Mouse (Mus musculus) midbrain, embryonic 10.5 days (tissue): ENCODE measurements around the gene Ntrk2. TPM values are rescaled to one million over a fixed set of nuclear protein-coding genes. Genes with fewer than 3 reads are reported as not detected.
"Not testable (repeated sequence)": the region's sequence is repeated elsewhere in the genome, so short reads cannot be mapped to it uniquely, and the experiment has no call there.

Experiments
- DNase-seq: peaks from one replicate; pipeline ENCODE4 v3.0.0-alpha.2; 2017; ENCODE audit warnings: low spot score
- H3K27ac ChIP-seq: fragments of 300-500 bp; sonication (generic); replicated peaks from 2 replicates; pipeline ENCODE4 v1.5.1; 2016; ENCODE audit warnings: mild to moderate bottlenecking
- H3K27me3 ChIP-seq: fragments of 300-500 bp; sonication (generic); 2 replicates; pipeline ENCODE4 v1.6.1; 2016; ENCODE audit warnings: low read depth, mild to moderate bottlenecking; ENCODE audit not compliant: poor library complexity, severe bottlenecking
- H3K36me3 ChIP-seq: fragments of 300-500 bp; sonication (generic); 2 replicates; pipeline ENCODE4 v1.6.1; 2016; ENCODE audit warnings: mild to moderate bottlenecking, moderate library complexity
- H3K4me1 ChIP-seq: fragments of 300-500 bp; sonication (generic); 2 replicates; pipeline ENCODE4 v1.6.1; 2016
- H3K4me3 ChIP-seq: fragments of 300-500 bp; sonication (generic); 2 replicates; pipeline ENCODE4 v1.5.1; 2016; ENCODE audit warnings: mild to moderate bottlenecking, moderate library complexity
- H3K9me3 ChIP-seq: fragments of 300-500 bp; sonication (generic); replicated peaks from 2 replicates; pipeline ENCODE4 v1.6.1; 2016; ENCODE audit warnings: mild to moderate bottlenecking
- WGBS: fragments of 180-500 bp; shearing (Covaris S2); methylation state at CpG from one replicate; pipeline ENCODE4 v1.1.7; 2016; 5-methylcytosine and 5-hydroxymethylcytosine counted together
- polyA plus RNA-seq: library from polyadenylated mRNA; unstranded; fragments of >200 nt; fragmentation: Nextera tagmentation; extraction: Ambion mirVana; gene quantifications from 2 replicates; pipeline ENCODE4 v1.2.1, GENCODE M21; 2016

Gene Ntrk2
- polyA plus RNA-seq, 1 experiment from 2014 or later, result 14.8 TPM

GRCm38 (mm10) chr13:59089016-59089415 lies 282.6 kb downstream of the Ntrk2 start:
- Histone ChIP-seq H3K9me3 (no peaks in the 10 kb centered on the region), H3K4me1 (peaks cover 69% of the 10 kb centered on the region), H3K36me3 (no peaks in the 10 kb centered on the region), H3K4me3 (no peak overlapping the region), H3K27ac (peak overlapping the region; percentile 46; the same call in 1 of the 2 replicates), H3K27me3 (peaks cover 10% of the 10 kb centered on the region; the same call in 1 of the 2 replicates)
- 87% methylated on average over 4 of the region's 4 CpGs for WGBS
- no peak for DNase-seq

GRCm38 (mm10) chr13:59091138-59091971 lies 285.0 kb downstream of the Ntrk2 start:
- peaks cover 79% of the 10 kb centered on the region for H3K4me1 ChIP-seq
- no peaks in the 10 kb centered on the region for H3K9me3 ChIP-seq
- peaks cover 22% of the 10 kb centered on the region for H3K27me3 ChIP-seq
- 29% methylated on average over 13 of the region's 13 CpGs for WGBS
- no peaks in the 10 kb centered on the region for H3K36me3 ChIP-seq
- peak; percentile 77 for DNase-seq
- no peak overlapping the region for H3K4me3 ChIP-seq
- H3K27ac ChIP-seq, result peak overlapping the region; percentile 93

DNA sequence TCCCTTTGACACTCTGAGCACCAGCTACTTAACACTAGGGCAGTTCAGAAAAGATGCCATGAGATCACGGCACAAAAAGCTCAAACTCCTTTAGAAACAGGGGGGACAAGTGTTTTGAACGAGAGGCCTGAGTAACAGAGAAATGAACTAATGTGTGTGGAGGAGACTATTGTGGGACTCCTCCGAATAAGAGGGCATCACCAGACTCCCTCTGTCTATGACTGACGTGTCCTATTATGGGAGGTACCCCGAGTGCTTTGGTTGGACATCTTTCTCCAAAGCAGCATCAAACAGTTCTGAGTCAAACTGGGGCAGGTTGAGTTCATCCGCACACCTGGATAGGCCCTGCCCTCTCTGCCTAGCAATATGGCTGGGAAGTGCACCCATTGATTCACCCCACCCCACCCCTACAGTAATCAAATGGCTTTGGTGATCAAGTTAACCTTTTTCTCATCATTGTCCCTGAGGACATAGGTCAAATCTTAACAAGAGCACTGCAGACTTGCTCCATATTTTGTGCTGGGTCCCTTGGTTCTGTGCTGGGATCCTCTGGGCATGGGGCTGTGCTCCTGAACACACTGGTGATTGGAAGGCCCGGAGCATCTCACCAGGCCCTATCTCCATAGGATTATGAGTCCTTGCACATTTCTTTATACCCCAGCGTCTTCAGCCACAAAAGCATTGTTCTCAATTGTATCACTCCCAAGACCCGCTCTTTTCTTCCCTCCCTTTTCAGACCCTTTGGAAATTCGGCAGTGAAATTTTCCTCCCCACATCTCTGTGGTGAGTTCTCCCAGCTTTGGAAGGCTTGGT lies 285.9 kb downstream of the Ntrk2 start:
- peaks cover 22% of the 10 kb centered on the region for H3K27me3 ChIP-seq
- peak overlapping the region; percentile 25 for H3K4me3 ChIP-seq
- no peaks in the 10 kb centered on the region for H3K36me3 ChIP-seq
- DNase-seq, result no peak
- H3K4me1 ChIP-seq, result peaks cover 76% of the 10 kb centered on the region
- H3K27ac ChIP-seq, result peak overlapping the region; percentile 93
- H3K9me3 ChIP-seq, result no peaks in the 10 kb centered on the region
- WGBS, result 33% methylated on average over 10 of the region's 10 CpGs

- 1% methylated on average over 4 of the region's 4 CpGs for WGBS
- Histone ChIP-seq H3K27ac (peak overlapping the region; percentile 93), H3K9me3 (no peaks in the 10 kb centered on the region), H3K36me3 (no peaks in the 10 kb centered on the region), H3K4me1 (peaks cover 76% of the 10 kb centered on the region), H3K4me3 (peak overlapping the region; percentile 35), H3K27me3 (peaks cover 23% of the 10 kb centered on the region)
- DNase-seq, result peak; percentile 94
Observed at GRCm38 (mm10) chr13:59092858-59093154, 286.4 kb downstream of the Ntrk2 start.

DNA sequence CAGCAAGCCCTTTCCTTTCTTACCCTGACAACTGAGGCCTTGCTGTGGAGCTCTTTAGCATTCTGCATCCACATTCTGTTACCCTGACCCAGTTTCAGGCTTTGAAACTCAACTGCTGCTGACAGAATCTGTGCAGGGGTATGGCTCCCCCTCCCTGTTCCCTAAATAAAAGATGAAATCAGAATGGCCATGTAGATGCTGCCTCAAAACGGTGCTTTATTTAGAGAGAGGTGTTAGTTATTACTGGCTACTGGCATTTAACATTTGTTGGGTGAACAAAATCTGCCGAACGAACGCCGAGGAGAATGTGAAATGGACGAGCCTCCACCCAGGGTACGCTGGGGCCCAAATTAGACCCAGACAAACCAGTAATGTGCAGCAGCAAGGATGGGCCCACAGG lies 288.4 kb downstream of the Ntrk2 start:
- H3K27me3 ChIP-seq, result peaks cover 22% of the 10 kb centered on the region
- no peaks in the 10 kb centered on the region for H3K36me3 ChIP-seq
- H3K4me1 ChIP-seq, result peaks cover 59% of the 10 kb centered on the region
- WGBS, result 86% methylated on average over 7 of the region's 7 CpGs
- H3K4me3 ChIP-seq, result no peak overlapping the region
- peak overlapping the region; percentile 93 for H3K27ac ChIP-seq
- DNase-seq, result no peak
- no peaks in the 10 kb centered on the region for H3K9me3 ChIP-seq

DNA sequence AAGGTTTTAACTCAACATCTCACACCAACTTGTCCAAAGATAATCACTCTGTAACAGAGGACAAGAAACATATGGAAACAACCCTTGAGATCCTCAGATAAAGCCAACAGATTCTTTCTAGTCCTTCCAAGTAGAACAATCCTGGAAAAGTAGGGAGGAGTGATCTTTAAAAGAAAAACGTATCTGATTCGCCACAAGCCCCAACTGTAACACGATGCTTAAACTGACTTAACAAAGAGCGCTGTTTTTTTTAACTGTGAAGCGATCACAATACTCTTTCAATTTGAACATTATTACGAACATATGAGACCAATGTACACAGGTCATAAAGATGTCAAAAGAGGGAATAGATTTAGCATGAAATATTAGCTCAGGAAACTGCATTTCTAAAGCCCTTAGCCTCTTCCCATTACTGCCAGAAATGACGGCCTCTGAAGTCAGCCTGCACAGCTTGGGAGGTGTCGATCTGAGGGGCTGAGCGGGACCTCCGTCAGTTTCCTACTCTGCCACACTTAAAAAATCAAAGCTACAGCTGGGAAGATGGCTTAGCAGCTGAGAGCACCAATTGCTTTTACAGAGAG lies 289.5 kb downstream of the Ntrk2 start:
- Histone ChIP-seq H3K27me3 (peaks cover 22% of the 10 kb centered on the region), H3K36me3 (no peaks in the 10 kb centered on the region), H3K9me3 (no peaks in the 10 kb centered on the region), H3K4me1 (peaks cover 53% of the 10 kb centered on the region), H3K27ac (0 out of 2 replicates have a peak overlapping the region, but pooled peaks have one; percentile 93), H3K4me3 (no peak overlapping the region)
- WGBS, result 60% methylated on average over 10 of the region's 10 CpGs
- DNase-seq, result no peak

DNA sequence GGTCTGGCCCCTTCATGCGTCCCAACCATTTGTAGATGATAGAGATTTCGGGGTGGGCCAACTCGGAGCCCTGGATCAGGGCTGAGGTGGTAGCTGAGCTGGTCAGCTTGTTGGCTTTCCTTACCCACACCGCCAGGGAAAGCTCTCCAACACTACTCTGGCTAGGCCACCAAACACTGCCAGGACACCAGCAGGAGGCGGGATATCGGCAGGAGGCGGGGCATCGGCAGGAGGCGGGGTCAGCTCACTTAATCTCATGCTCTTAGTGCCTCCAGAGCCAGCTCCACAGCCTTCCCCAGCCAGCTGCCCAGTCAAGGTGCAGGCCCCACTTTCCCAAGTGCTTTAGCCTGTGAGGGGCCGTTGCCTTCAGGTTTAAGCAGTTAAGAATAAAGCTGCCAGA lies 293.7 kb downstream of the Ntrk2 start:
- H3K9me3 ChIP-seq, result no peaks in the 10 kb centered on the region
- WGBS, result 39% methylated on average over 10 of the region's 10 CpGs

GRCm38 (mm10) chr13:59107791-59108190 lies 301.4 kb downstream of the Ntrk2 start:
- not testable (repeated sequence) for DNase-seq, H3K36me3 ChIP-seq, H3K4me3 ChIP-seq, H3K27ac ChIP-seq, H3K27me3 ChIP-seq, H3K4me1 ChIP-seq, H3K9me3 ChIP-seq
- 90% methylated on average over 10 of the region's 10 CpGs for WGBS

More for the DNA sequence above, 293.7 kb downstream of the Ntrk2 start:
- peak overlapping the region; percentile 23; the same call in 1 of the 2 replicates for H3K27ac ChIP-seq
- no peak for DNase-seq
- H3K36me3 ChIP-seq, result no peaks in the 10 kb centered on the region
- H3K27me3 ChIP-seq, result peaks cover 13% of the 10 kb centered on the region
- no peak overlapping the region for H3K4me3 ChIP-seq
- peaks cover 17% of the 10 kb centered on the region for H3K4me1 ChIP-seq

DNA sequence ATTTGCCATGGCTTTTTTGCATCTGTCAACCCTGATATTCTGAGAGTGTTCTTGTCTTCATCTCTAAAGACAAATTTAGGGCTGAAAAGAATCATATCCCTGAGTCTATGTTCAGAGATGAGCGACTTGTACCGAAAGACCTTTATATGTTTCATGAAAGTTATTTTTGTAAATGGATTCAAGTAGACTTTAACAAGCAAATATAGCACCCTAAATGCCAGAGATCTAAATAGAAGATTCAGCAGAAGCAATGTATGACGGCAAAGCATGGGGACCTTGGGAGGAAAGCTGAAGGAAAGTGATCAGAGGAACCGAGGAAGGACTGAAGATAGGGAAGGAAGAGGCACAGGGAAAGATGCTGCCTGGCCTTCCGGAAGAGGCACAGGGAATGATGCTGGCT lies 303.7 kb downstream of the Ntrk2 start:
- WGBS, result 94% methylated on average over 5 of the region's 5 CpGs
- H3K27me3 ChIP-seq, result no peaks in the 10 kb centered on the region
- no peaks in the 10 kb centered on the region for H3K4me1 ChIP-seq
- no peak for DNase-seq
- H3K9me3 ChIP-seq, result peaks cover 6% of the 10 kb centered on the region
- no peaks in the 10 kb centered on the region for H3K36me3 ChIP-seq
- H3K4me3 ChIP-seq, result no peak overlapping the region
- no peak overlapping the region for H3K27ac ChIP-seq

DNA sequence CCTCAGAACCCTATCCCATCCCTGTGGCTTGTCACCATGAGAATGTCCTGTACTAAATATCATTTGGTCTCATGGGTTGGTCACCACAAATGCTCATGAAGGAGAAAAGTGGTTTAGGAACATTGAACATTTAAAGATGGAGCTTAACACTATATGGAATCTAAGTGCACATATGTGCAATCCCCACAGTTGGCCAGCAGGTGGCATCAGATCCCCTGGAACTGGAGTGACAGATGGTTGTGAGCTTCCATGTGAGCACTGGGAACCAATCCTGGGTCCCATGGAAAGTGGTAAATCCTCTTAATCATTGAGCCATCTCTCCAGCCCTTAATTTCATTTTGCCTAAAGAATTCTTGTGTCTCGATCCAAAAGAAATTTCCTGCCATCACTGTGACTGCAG lies 308.3 kb downstream of the Ntrk2 start:
- DNase-seq, result no peak
- H3K36me3 ChIP-seq, result no peaks in the 10 kb centered on the region

GRCm38 (mm10) chr13:59115551-59115950 lies 309.2 kb downstream of the Ntrk2 start:
- DNase-seq, result no peak
- Histone ChIP-seq H3K36me3 (no peaks in the 10 kb centered on the region), H3K27ac (no peak overlapping the region), H3K9me3 (peaks cover 20% of the 10 kb centered on the region), H3K4me3 (no peak overlapping the region), H3K27me3 (no peaks in the 10 kb centered on the region), H3K4me1 (no peaks in the 10 kb centered on the region)
- WGBS, result 94% methylated on average over 14 of the region's 14 CpGs

More for the DNA sequence above, 308.3 kb downstream of the Ntrk2 start:
- WGBS, result 97% methylated on average over 1 of the region's 1 CpGs
- Histone ChIP-seq H3K27me3 (no peaks in the 10 kb centered on the region), H3K27ac (no peak overlapping the region), H3K4me1 (no peaks in the 10 kb centered on the region), H3K4me3 (no peak overlapping the region), H3K9me3 (peaks cover 20% of the 10 kb centered on the region)

DNA sequence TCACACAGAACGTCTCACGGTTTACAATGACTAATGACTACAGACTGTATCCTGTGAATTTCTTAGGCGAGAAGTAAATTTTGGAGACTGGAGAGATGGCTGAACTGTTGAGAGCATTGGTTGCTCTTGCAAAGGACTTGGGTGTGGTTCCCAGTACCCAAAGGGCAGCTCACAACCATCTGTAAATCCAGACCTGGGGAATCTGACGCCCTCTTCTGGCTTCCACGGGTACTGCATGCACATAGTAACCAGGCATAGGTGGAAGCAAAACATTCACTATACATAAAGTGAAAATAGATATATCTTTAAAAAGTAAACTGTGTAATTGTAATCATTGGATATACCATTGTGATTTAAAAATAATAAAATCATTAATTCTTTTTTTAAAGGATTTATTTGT lies 310.9 kb downstream of the Ntrk2 start:
- WGBS, result 92% methylated on average over 5 of the region's 5 CpGs

More for the DNA sequence above, 310.9 kb downstream of the Ntrk2 start:
- peaks cover 20% of the 10 kb centered on the region for H3K9me3 ChIP-seq
- no peaks in the 10 kb centered on the region for H3K4me1 ChIP-seq
- H3K27me3 ChIP-seq, result no peaks in the 10 kb centered on the region
- DNase-seq, result no peak
- no peak overlapping the region for H3K4me3 ChIP-seq
- no peaks in the 10 kb centered on the region for H3K36me3 ChIP-seq
- no peak overlapping the region for H3K27ac ChIP-seq
